Mouse (Mus musculus): Measurements from ENCODE around the gene Sema6b. TPM values are rescaled to one million over a fixed set of nuclear protein-coding genes. Genes with fewer than 3 reads are reported as not detected.
"Not testable (repeated sequence)": the region's sequence is repeated elsewhere in the genome, so short reads cannot be mapped to it uniquely, and the experiment has no call there.

Sema6b gene
- polyA plus RNA-seq, 1 experiment, result 3.3 TPM

DNA sequence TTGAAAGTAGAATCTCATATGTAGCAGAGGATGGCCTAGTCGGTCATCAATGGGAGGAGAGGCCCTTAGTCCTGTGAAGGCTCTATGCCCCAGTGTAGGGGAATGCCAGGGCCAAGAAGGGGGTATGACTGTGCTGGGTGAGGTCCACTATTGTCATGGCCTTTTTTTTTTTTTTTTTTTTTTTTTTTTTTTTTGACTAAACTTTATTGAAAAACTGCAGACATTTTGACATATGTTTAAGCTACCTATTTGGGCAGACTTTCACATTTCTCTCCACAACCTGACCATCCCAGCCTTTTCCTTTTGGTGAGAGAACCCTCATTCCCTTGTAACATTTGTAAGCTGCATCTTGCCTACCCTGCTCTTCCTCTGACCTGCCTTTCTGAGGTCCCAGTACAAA lies 47.8 kb downstream of the Sema6b start:
- DNase-seq (ENCODE audit: low spot score), result no peak

DNA sequence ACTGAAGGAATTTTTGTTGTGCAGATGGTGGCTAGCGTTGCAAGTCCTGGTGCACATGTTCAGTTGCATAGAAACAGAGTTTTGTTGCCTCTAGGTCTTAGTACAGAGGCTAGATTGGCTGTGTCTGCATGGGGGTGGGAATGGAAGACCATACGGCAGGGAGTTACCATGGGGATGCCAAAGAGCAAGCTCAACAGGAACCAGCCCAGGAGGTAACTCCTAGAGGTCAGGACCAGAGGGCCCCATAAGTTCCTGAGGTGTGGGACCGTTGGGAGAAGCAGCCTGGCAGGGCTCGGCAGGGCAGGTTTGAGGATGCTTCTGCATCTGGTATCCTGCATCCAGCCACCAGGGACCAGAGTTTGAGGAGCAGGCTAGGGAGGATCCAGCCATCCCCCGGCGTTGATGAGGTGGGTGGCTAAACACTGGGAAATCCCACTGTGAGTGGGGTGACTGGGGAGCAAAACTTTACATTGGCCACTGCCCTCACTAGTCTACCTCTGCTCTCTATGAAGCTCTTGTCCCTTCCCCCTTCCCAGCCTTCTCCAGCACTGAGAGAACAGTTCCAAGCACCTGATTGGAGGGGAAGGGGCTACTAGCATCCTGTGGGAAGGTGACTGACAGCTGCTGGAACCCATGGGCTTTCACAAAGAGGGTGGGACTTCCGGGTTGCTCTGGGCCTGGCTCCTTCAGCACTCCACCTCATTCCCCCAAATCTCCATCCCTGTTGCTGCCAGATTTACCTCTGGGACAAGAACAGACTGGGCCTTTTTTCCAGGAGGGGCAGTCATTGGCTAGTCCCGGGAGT lies 59.2 kb downstream of the Sema6b start:
- DNase-seq (ENCODE audit: low spot score), result no peak

DNA sequence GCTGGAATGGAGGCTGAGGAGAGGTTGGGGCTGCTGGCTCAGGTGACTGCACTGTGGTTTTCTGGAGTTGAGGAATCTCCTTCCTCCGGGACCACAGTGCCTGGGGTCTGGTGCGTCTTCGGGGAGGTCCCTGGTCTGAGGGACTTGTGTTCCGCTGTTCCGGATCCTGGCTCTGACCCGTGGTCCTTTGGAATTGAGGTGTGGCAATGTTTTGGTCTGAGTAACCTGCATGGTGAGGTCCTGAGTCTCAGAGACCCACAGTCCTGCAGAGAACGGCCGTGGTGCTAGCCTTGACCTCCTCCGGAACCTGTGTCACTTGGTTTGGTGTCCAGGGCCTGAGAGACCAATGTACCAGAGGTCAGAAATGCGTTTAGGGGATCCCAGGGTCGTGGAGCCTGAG lies 60.2 kb downstream of the Sema6b start:
- DNase-seq (ENCODE audit: low spot score), result no peak

DNA sequence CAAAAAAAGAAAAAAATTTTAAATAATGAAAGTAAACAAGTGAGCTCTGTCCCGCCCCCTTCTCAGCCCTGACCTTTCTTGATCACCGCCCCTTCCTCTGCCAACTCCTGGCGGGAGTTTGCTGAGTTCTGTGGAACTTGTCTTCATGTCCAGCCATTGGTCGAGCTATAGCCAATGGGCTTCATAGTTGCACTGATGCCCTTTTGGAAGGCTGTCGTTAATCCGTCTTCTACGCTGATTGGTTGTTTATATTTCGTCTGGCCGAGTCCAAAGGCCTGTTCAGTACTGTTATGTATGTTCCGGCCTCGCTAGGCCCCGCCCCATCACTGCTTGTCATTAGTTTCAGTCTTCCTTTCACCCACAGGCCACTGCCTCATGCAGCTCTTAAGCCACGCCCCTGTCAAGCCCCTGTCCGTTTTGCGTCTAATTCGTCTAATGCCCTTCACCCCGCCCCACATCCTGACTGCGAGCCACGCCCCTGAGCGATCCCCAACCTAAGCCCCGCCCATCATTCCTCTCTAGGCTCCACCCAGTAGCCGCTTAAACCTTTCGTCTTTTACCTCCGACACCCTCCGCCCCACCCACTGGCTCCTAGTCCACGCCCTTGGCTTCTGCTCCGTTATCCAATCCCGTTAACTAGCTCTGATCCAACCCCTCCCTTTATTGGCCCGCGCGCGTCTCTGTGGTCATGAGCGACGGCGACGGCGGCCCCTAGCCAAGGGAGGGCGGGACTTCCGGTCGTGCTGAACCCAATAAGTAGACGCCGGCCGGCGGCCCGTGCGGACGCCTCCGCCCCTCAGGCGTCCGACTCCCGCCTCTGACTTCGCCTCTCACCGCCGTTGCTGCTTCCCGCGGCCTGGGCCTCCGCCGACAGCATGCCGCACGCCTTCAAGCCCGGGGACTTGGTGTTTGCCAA lies 61.0 kb downstream of the Sema6b start, which contains the start of gene Hdgfl2:
TSS of gene Hdgfl2 (plus strand) at position 755 of the 916 bp plus-strand sequence.
- DNase-seq (ENCODE audit: low spot score), result peak; percentile 96

DNA sequence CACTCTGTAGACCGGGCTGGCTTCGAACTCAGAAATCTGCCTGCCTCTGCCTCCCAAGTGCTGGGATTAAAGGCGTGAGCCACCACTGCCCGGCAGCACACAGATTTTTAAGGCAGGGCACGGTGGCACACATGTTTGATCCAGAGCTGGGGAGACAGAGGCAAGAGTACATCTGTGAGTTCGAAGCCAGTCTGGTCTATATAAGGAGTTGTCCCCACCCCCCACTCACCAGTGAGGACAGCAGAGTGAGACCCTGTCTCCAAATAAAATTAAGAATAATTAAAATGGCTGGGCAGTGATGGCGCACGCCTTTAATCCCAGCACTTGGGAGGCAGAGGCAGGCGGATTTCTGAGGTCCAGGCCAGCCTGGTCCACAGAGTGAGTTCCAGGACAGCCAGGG lies 61.8 kb downstream of the Sema6b start:
- DNase-seq (ENCODE audit: low spot score), result not testable (repeated sequence)

DNA sequence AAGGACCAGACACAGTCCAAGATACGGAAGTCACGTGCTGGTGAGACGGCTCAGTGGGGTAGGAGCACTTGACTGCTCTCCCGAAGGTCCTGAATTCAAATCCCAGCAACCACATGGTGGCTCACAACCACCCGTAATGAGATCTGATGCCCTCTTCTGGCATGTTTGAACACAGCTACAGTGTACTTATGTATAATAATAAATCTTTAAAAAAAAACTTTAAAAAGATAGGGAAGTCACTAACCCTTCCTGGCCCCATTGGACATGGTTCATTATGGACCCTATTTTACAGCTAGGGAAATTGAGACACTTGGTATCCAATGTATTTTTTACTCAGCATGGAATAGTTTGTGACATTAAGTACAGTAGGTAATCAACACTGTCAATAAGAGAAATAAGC lies 62.6 kb downstream of the Sema6b start:
- DNase-seq (ENCODE audit: low spot score), result no peak

DNA sequence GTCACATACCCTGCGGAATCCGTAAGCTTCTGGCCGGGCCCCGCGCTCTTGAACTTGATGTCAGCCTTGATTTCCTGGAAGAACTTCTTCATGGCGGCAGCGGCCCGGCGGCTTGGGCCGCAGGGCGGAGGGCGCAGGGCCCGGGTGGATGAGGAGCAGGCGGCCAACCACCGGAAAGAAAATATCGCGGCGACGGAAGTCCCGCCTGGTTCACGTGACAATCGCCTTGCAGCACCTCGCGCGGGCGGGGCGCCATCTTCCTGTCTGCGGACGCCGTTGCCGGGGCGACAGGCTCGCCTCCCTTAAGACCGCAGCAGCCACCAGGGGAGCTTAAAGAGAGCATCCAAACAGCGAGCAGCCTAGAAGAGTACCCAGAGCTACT lies 65.3 kb downstream of the Sema6b start, which contains the start of gene Ubxn6:
TSS of gene Ubxn6 (minus strand) at position 202 of the 382 bp plus-strand sequence.
- DNase-seq (ENCODE audit: low spot score), result peak; percentile 90

DNA sequence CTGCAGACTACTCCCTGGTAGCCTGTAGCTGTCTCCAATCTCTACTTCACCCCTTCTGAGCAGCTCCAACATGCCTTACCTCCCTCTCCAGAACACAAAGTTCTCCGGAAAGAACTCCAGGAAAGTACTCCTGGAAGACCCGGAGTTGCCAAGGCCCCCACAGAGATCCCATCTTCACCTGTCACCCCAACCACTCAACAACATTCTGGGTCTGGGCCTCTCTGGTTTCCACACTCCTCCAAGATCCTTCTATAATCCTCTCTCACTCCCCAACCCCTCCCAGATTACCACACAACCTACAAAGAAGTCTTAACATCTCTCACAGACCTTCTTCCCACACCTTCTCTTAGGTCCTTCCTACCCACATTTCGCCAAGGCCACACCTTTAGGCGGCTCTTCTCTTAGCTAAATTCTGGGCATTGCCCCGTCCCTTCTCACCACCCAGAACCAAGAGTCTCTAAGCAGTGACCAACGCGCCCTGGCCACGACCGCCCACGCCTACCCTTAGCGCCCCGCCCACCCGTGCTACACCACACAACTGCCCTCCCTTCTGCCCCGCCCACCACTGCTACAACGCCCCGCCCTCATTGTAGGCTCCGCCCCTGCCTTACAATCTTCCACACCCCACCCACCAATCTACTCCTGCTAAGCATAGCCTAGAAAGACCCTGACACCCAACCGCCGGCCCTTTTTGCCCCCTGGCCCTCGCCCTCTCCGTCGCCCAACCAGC lies 65.9 kb downstream of the Sema6b start:
- no peak for DNase-seq (ENCODE audit: low spot score)

Other genes starting within 250 kb of the Sema6b start
- 8.4 and 8.8 TPM in 2 replicates for gene Zfp959, start 248.2 kb downstream of the Sema6b start, polyA plus RNA-seq (2012; rRNA removed)
- gene Zfp119b, start 190.8 kb downstream of the Sema6b start, polyA plus RNA-seq (2012; rRNA removed), result 5.4 TPM in 2 replicates
- 2.9 and 3.1 TPM in 2 replicates for gene Ebi3, start 187.7 kb downstream of the Sema6b start, polyA plus RNA-seq (2012; rRNA removed)
- gene Yju2, start 181.2 kb downstream of the Sema6b start, polyA plus RNA-seq (2012; rRNA removed), result 10.1 and 11.1 TPM in 2 replicates
- gene Shd, start 169.9 kb downstream of the Sema6b start, polyA plus RNA-seq (2012; rRNA removed), result 1.0 and 1.7 TPM in 2 replicates
- 0.57 and 1.2 TPM in 2 replicates for gene Fsd1, start 153.8 kb downstream of the Sema6b start, polyA plus RNA-seq (2012; rRNA removed)
- 29.6 and 38.6 TPM in 2 replicates for gene Stap2, start 134.8 kb downstream of the Sema6b start, polyA plus RNA-seq (2012; rRNA removed)
- gene Mpnd, start 134.6 kb downstream of the Sema6b start, polyA plus RNA-seq (2012; rRNA removed), result 50.4 and 51.1 TPM in 2 replicates
- 55.5 and 78.1 TPM in 2 replicates for gene Sh3gl1, start 103.7 kb downstream of the Sema6b start, polyA plus RNA-seq (2012; rRNA removed)
- gene Chaf1a, start 99.9 kb downstream of the Sema6b start, polyA plus RNA-seq (2012; rRNA removed), result 2.1 and 2.2 TPM in 2 replicates
- gene Ubxn6, start 65.3 kb downstream of the Sema6b start, polyA plus RNA-seq (2012; rRNA removed), result 62.3 and 62.7 TPM in 2 replicates
- gene Hdgfl2, start 60.7 kb downstream of the Sema6b start, polyA plus RNA-seq (2012; rRNA removed), result 68.8 and 70.6 TPM in 2 replicates
- 96.9 and 98.3 TPM in 2 replicates for gene Plin4, start 30.5 kb downstream of the Sema6b start, polyA plus RNA-seq (2012; rRNA removed)
- 1.4 and 1.9 TPM in 2 replicates for gene Plin5, start 22.7 kb downstream of the Sema6b start, polyA plus RNA-seq (2012; rRNA removed)
- gene Lrg1, start 18.3 kb downstream of the Sema6b start, polyA plus RNA-seq (2012; rRNA removed), result 23.4 and 23.9 TPM in 2 replicates
- 1.7 and 2.0 TPM in 2 replicates for gene Tnfaip8l1, start 22.1 kb upstream of the Sema6b start, polyA plus RNA-seq (2012; rRNA removed)
- gene Mydgf, start 43.6 kb upstream of the Sema6b start, polyA plus RNA-seq (2012; rRNA removed), result 42.0 and 51.0 TPM in 2 replicates
- 24.1 and 24.8 TPM in 2 replicates for gene Dpp9, start 78.6 kb upstream of the Sema6b start, polyA plus RNA-seq (2012; rRNA removed)
- 14.4 and 17.2 TPM in 2 replicates for gene Fem1a, start 116.5 kb upstream of the Sema6b start, polyA plus RNA-seq (2012; rRNA removed)
- 8.7 and 10.0 TPM in 2 replicates for gene Ticam1, start 136.4 kb upstream of the Sema6b start, polyA plus RNA-seq (2012; rRNA removed)
- 34.6 and 43.6 TPM in 2 replicates for gene Plin3, start 152.5 kb upstream of the Sema6b start, polyA plus RNA-seq (2012; rRNA removed)
- gene Arrdc5, start 159.9 kb upstream of the Sema6b start, polyA plus RNA-seq (2012; rRNA removed), result not detected in 2 replicates
- 4.6 and 5.3 TPM in 2 replicates for gene Uhrf1, start 163.0 kb upstream of the Sema6b start, polyA plus RNA-seq (2012; rRNA removed)
- 23.7 and 31.1 TPM in 2 replicates for gene Kdm4b, start 185.7 kb upstream of the Sema6b start, polyA plus RNA-seq (2012; rRNA removed)

All from urinary bladder, adult 2 months (tissue).